Mouse (Mus musculus) testis, adult 2 months (tissue): ENCODE measurements around the gene Gcdh. TPM values are rescaled to one million over a fixed set of nuclear protein-coding genes. Genes with fewer than 3 reads are reported as not detected.

ENCODE experiments used
- H3K27ac ChIP-seq: fragments of 200-500 bp; 2 replicates; pipeline ENCODE4 v1.5.1; 2012; ENCODE audit warnings: low read depth, low read length; ENCODE audit not compliant: control insufficient read depth, insufficient read depth
- H3K27me3 ChIP-seq: fragments of 200-500 bp; 2 replicates; pipeline ENCODE4 v1.6.1; 2012; ENCODE audit warnings: mild to moderate bottlenecking, low read length, moderate library complexity; ENCODE audit not compliant: control insufficient read depth, insufficient read depth
- H3K36me3 ChIP-seq: fragments of 200-500 bp; 2 replicates; pipeline ENCODE4 v1.6.1; 2012; ENCODE audit warnings: mild to moderate bottlenecking, low read length; ENCODE audit not compliant: control insufficient read depth, insufficient read depth
- H3K4me1 ChIP-seq: fragments of 200-500 bp; 2 replicates; pipeline ENCODE4 v1.6.1; 2012; ENCODE audit warnings: low read length; ENCODE audit not compliant: control insufficient read depth, insufficient read depth
- H3K4me3 ChIP-seq: fragments of 200-500 bp; 2 replicates; pipeline ENCODE4 v1.5.1; 2012; ENCODE audit warnings: low read depth, mild to moderate bottlenecking, low read length, moderate library complexity, mixed read lengths; ENCODE audit not compliant: control insufficient read depth
- CTCF ChIP-seq: fragments of 200-500 bp; IDR thresholded peaks from 2 replicates; pipeline ENCODE4 v1.5.1; 2012; ENCODE audit warnings: low read depth, mild to moderate bottlenecking, inconsistent platforms, low read length, moderate library complexity; ENCODE audit not compliant: control insufficient read depth, insufficient read depth, insufficient replicate concordance
- POLR2A ChIP-seq: fragments of 200-500 bp; IDR thresholded peaks from 2 replicates; pipeline ENCODE4 v1.6.1; 2012; ENCODE audit warnings: low read depth, mild to moderate bottlenecking, inconsistent platforms, low read length, moderate library complexity; ENCODE audit not compliant: control insufficient read depth
- polyA plus RNA-seq: library from polyadenylated mRNA; depleted of rRNA; stranded (reverse); fragments of >200 nt; gene quantifications from 2 replicates; pipeline ENCODE4 v1.2.3, GENCODE M21; 2012

Gcdh gene
- polyA plus RNA-seq, 1 experiment, result 8.1 TPM

DNA sequence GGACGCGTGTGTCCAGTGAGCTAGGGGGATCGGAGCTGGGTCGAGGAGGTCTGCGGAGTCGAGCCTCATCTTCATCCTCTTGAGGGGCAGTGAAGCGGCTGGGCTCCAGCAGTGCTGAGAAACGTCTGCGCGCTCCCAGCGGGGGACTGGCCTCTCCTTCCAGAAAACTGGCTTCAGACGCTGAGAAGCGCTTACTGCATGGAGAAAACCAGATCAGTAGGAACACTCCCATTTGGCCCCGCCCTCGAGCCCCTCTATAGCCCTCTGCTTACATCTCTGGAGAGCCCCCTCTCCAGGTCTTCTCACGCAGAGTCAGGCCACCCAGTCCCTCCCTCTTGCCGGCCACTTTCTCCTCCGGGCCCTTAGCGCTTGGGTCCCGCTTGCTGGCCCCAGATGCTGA, 24.1 kb upstream of the Gcdh start:
- peaks cover 7% of the 10 kb centered on the region for H3K4me1 ChIP-seq
- TF ChIP-seq POLR2A (no peak), CTCF (no peak)
- no peak overlapping the region for H3K27ac ChIP-seq
- no peak overlapping the region; the same call in 1 of the 2 replicates for H3K4me3 ChIP-seq
- H3K36me3 ChIP-seq, result no peaks in the 10 kb centered on the region
- H3K27me3 ChIP-seq, result no peaks in the 10 kb centered on the region

DNA sequence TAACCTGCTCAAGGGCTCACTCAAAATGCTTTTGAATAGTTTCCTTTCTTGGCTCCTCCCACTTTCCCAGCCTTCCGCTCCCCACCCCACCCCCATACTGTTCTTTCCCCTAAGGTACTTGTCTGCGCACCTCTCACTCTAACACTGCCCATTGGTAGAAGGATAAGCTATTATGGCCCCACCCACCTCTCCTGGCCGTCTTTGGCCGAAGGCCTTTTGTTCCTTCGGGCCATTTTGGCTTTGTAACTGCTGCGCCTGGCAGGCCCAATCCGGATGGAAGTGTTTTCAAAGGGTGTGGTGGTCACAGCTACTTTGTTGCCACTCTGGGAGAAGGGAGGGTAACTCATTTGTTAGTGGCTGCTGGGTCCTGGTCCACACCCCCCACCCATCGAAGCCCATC, 21.5 kb upstream of the Gcdh start:
- H3K27ac ChIP-seq, result no peak overlapping the region
- H3K4me3 ChIP-seq, result no peak overlapping the region
- H3K27me3 ChIP-seq, result no peaks in the 10 kb centered on the region
- H3K36me3 ChIP-seq, result no peaks in the 10 kb centered on the region
- peaks cover 14% of the 10 kb centered on the region for H3K4me1 ChIP-seq
- no peak for TF ChIP-seq POLR2A
- TF ChIP-seq CTCF, result no peak

DNA sequence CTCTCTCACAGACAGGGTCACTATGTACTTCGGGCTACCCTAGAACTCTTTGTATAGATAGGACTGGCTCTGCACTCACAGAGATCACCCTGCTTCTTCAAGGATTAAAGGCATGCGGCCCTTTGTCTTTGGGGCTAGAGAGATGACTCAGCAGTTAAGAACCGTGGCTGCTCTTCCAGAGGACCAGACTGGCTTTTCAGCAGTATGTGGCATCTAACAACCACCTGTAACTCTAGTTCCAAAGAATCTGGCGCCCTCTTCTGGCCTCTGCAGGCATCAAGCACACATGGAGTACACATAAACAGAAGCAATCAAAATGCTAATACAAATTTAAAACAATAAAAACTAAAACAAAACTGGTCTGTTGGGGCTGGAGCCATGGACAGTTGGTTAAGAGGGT, 20.2 kb upstream of the Gcdh start:
- Histone ChIP-seq H3K4me3 (no peak overlapping the region), H3K27me3 (no peaks in the 10 kb centered on the region), H3K4me1 (peaks cover 16% of the 10 kb centered on the region), H3K36me3 (no peaks in the 10 kb centered on the region), H3K27ac (no peak overlapping the region)
- no peak for TF ChIP-seq CTCF
- TF ChIP-seq POLR2A, result no peak

GRCm38 (mm10) chr8:84913502-84913900, 19.8 kb upstream of the Gcdh start:
- peaks cover 21% of the 10 kb centered on the region for H3K4me1 ChIP-seq
- peak overlapping the region; percentile 77 for H3K4me3 ChIP-seq
- TF ChIP-seq POLR2A (no peak), CTCF (no peak)
- H3K27ac ChIP-seq, result no peak overlapping the region
- H3K27me3 ChIP-seq, result no peaks in the 10 kb centered on the region; the same call in 1 of the 2 replicates
- no peaks in the 10 kb centered on the region for H3K36me3 ChIP-seq

DNA sequence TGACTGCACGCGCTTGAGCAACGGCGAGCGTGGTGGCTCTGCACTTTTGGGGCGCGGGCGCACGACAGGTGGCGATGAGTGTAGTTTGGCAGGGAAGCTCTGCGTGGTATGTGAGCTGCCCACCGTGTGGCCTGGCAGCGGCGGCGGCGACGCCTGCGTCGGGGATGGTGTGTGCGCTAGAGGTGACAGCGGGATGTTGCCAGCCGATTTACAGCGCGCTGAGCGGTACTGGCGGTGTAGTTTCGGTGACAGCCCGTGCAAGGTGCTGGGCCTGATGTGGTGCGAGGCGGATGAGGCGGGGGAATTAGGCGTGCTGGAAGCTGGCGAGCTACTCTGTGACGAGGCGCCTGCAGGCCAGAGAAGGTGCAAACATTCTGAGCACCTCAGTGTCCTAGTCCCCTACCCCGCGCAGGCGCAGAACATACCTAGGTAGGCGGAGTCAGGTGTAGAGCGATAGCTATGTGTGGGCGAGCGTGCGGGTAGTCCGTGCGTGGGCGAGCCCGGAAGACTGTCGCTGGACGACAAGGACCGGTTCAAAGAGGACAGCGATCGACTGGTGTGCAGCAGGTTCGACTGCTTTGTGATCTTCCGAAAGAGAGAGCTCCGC, 19.3 kb upstream of the Gcdh start:
- peaks cover 23% of the 10 kb centered on the region for H3K4me1 ChIP-seq
- H3K27me3 ChIP-seq, result no peaks in the 10 kb centered on the region; the same call in 1 of the 2 replicates
- no peak overlapping the region for H3K27ac ChIP-seq
- TF ChIP-seq POLR2A (no peak), CTCF (no peak)
- no peaks in the 10 kb centered on the region for H3K36me3 ChIP-seq
- peak overlapping the region; percentile 77 for H3K4me3 ChIP-seq

- Histone ChIP-seq H3K4me3 (no peak overlapping the region), H3K36me3 (no peaks in the 10 kb centered on the region), H3K4me1 (peaks cover 23% of the 10 kb centered on the region), H3K27me3 (no peaks in the 10 kb centered on the region; the same call in 1 of the 2 replicates), H3K27ac (no peak overlapping the region)
- no peak for TF ChIP-seq POLR2A
- TF ChIP-seq CTCF, result no peak
These were observed 18.7 kb upstream of the Gcdh start for GRCm38 (mm10) chr8:84912391-84912790.

GRCm38 (mm10) chr8:84911854-84912253, 18.1 kb upstream of the Gcdh start:
- Histone ChIP-seq H3K36me3 (no peaks in the 10 kb centered on the region), H3K4me3 (no peak overlapping the region), H3K27ac (no peak overlapping the region), H3K4me1 (peaks cover 23% of the 10 kb centered on the region), H3K27me3 (no peaks in the 10 kb centered on the region; the same call in 1 of the 2 replicates)
- TF ChIP-seq POLR2A (no peak), CTCF (no peak)
